Mouse (Mus musculus) inflammation-experienced regulatory T-cells, adult 6 months (primary cell): Measurements from ENCODE around the gene Sh2d3c. TPM values are rescaled to one million over a fixed set of nuclear protein-coding genes. Genes with fewer than 3 reads are reported as not detected.

Experiments
- ATAC-seq: one replicate; pipeline ENCODE4 v1.8.0; 2017
- polyA plus RNA-seq, 3 experiments: library from polyadenylated mRNA; unstranded; fragments of 100-300 nt; shearing (Covaris generic); gene quantifications; one replicate each; pipeline ENCODE4 v1.2.1; 2017

The Sh2d3c gene
- polyA plus RNA-seq, 3 experiments from 2014 or later: 56.2 to 83.0 (median 61.4) TPM

GRCm38 (mm10) chr2:32795748-32796418, 75.0 kb downstream of the Sh2d3c start:
- ATAC-seq: no peak

GRCm38 (mm10) chr2:32798251-32798962, 77.6 kb downstream of the Sh2d3c start:
- ATAC-seq: no peak

Other genes starting within 250 kb of the Sh2d3c start
- gene Fam102a, start 185.7 kb upstream of the Sh2d3c start, polyA plus RNA-seq: 10 to 100 TPM; 40.7 to 52.4 (median 50.7) TPM
- gene Dpm2, start 150.2 kb upstream of the Sh2d3c start, polyA plus RNA-seq: 100 to 1,000 TPM; 126 to 160 (median 144) TPM
- not detected for gene Pip5kl1, start 146.3 kb upstream of the Sh2d3c start, polyA plus RNA-seq
- gene 9430097D07Rik, start 145.4 kb upstream of the Sh2d3c start, polyA plus RNA-seq: under 1 TPM in 1 of 3 experiments, not detected in 2; 0.31 TPM
- 10 to 100 TPM; 31.5 to 42.6 (median 33.5) TPM for gene St6galnac4, start 134.0 kb upstream of the Sh2d3c start, polyA plus RNA-seq
- 1 to 10 TPM; 3.4 to 5.1 (median 4.3) TPM for gene St6galnac6, start 121.3 kb upstream of the Sh2d3c start, polyA plus RNA-seq
- under 1 TPM in 1 of 3 experiments, not detected in 2; 0.52 TPM for gene Ak1, start 99.3 kb upstream of the Sh2d3c start, polyA plus RNA-seq
- not detected for gene Eng, start 74.5 kb upstream of the Sh2d3c start, polyA plus RNA-seq
- gene Fpgs, start 16.9 kb upstream of the Sh2d3c start, polyA plus RNA-seq: 1 to 10 TPM; 3.2 to 7.2 (median 5.8) TPM
- gene Cdk9, start 8.0 kb upstream of the Sh2d3c start, polyA plus RNA-seq: 10 to 100 TPM; 21.2 to 31.2 (median 30.4) TPM
- 1 to 10 TPM in 2 of 3 experiments, not detected in 1; 1.2 to 1.3 TPM for gene 6330409D20Rik, start 20.0 kb downstream of the Sh2d3c start, polyA plus RNA-seq
- gene Tor2a, start 36.2 kb downstream of the Sh2d3c start, polyA plus RNA-seq: 10 to 100 TPM; 56.4 to 69.0 (median 67.4) TPM
- 1 to 10 TPM in 1 of 3 experiments, under 1 TPM in 2; 0.55 to 1.8 (median 0.95) TPM for gene Ttc16, start 54.6 kb downstream of the Sh2d3c start, polyA plus RNA-seq
- 1 to 10 TPM; 6.5 to 9.3 (median 8.1) TPM for gene Ptrh1, start 54.7 kb downstream of the Sh2d3c start, polyA plus RNA-seq
- gene Cfap157, start 63.4 kb downstream of the Sh2d3c start, polyA plus RNA-seq: 1 to 10 TPM in 1 of 3 experiments, under 1 TPM in 1, not detected in 1; 0.53 to 1.3 TPM
- gene Stxbp1, start 126.2 kb downstream of the Sh2d3c start, polyA plus RNA-seq: 1 to 10 TPM; 2.3 to 6.1 (median 5.0) TPM
- gene Fam129b, start 155.1 kb downstream of the Sh2d3c start, polyA plus RNA-seq: 1 to 10 TPM in 1 of 3 experiments, under 1 TPM in 2; 0.15 to 3.2 (median 0.90) TPM
- 100 to 1,000 TPM in 1 of 3 experiments, 10 to 100 TPM in 2; 18.9 to 858 (median 48.2) TPM for gene Rpl12, start 240.5 kb downstream of the Sh2d3c start, polyA plus RNA-seq
- gene Lrsam1, start 240.6 kb downstream of the Sh2d3c start, polyA plus RNA-seq: 1 to 10 TPM; 4.2 to 7.3 (median 7.3) TPM